In genomic region chr9:91059460-91059859, GRCm38 (mm10) we compare ENCODE assay signal across 29 mouse cellular contexts.
DNase-seq lines count a peak whose midpoint lies in the region; ATAC-seq and TF ChIP-seq lines count a peak whose summit lies in the region.
"Had no signal": no experiment of that assay in that cellular context is flagged by ENCODE, and none has a peak within 500 bp of the region (broad histone marks: within the 10 kb centered on the region; RNA-seq: fewer than 3 reads in every experiment).

No protein-coding gene starts in this region.

- no peaks in the 10 kb centered on the region for H3K36me3 ChIP-seq in heart, postnatal 0 days (replicated peaks; ENCODE audit: control insufficient read depth, insufficient read depth, low read length)
- H3K36me3 ChIP-seq in heart, embryonic 11.5 days (ENCODE audit: control insufficient read depth, insufficient read depth, low read length): no peaks in the 10 kb centered on the region
- no peaks in the 10 kb centered on the region for H3K36me3 ChIP-seq in CH12.LX (replicated peaks in 1 of 2; ENCODE audit: control insufficient read depth in 1 of 2, insufficient read depth in 1 of 2, low read length in 1 of 2)
- H3K36me3 ChIP-seq: embryonic facial prominence, embryonic 12.5 days; heart, embryonic 13.5 days; hindbrain, embryonic 12.5 days; limb, embryonic 12.5 days; liver, embryonic 12.5 days; midbrain, embryonic 13.5 days; neural tube, embryonic 15.5 days had no signal

- no peaks in the 10 kb centered on the region for H3K9me3 ChIP-seq in heart, postnatal 0 days (replicated peaks; ENCODE audit: control insufficient read depth, low read length)
- H3K9me3 ChIP-seq in heart, embryonic 11.5 days (replicated peaks; ENCODE audit: control insufficient read depth, low read length): no peaks in the 10 kb centered on the region
- H3K9me3 ChIP-seq in CH12.LX (replicated peaks; ENCODE audit: low read length): no peaks in the 10 kb centered on the region
- H3K9me3 ChIP-seq: embryonic facial prominence, embryonic 12.5 days; heart, embryonic 13.5 days; hindbrain, embryonic 12.5 days; limb, embryonic 12.5 days; liver, embryonic 12.5 days; midbrain, embryonic 13.5 days; neural tube, embryonic 15.5 days had no signal

- no peak for ATAC-seq in heart, postnatal 0 days (ENCODE audit: insufficient read depth, low read depth)
- ATAC-seq in heart, embryonic 11.5 days (replicated peaks; ENCODE audit: insufficient number of reproducible peaks, low FRiP score, low TSS enrichment): no peak
- ATAC-seq: forebrain, embryonic 14.5 days; liver, embryonic 12.5 days; liver, postnatal 0 days; midbrain, embryonic 13.5 days had no signal

- in situ Hi-C loops in CH12.LX (cut with MboI; ENCODE audit: low pct_ligation_motif_present, low pct_unique_long_range_greater_than_20kb, low sequenced_read_pairs): no loop called here

- peak; percentile 51 for TF ChIP-seq CTCF in heart, postnatal 0 days (IDR thresholded peaks at IDR 0.05; ENCODE audit: low read depth)
- peak; percentile 31 for TF ChIP-seq CTCF in left cerebral cortex, adult 2 months (IDR thresholded peaks at IDR 0.05)
- peak in 1 of 2 experiments; percentile 56; a peak in 2 of 4 replicates for TF ChIP-seq CTCF in CH12.LX (conservative IDR thresholded peaks at IDR 0.05 in 1 of 2, IDR thresholded peaks at IDR 0.05 in 1 of 2; ENCODE audit: low read depth in 2 of 2, low read length in 2 of 2)

- no peak for TF ChIP-seq POLR2A in CH12.LX (IDR thresholded peaks at IDR 0.05; ENCODE audit: low read depth, low read length)

- H3K4me3 ChIP-seq in heart, postnatal 0 days (ENCODE audit: low read depth, low read length): no peak overlapping the region
- no peak overlapping the region for H3K4me3 ChIP-seq in heart, embryonic 11.5 days (ENCODE audit: low read depth, low read length)
- H3K4me3 ChIP-seq in left cerebral cortex, adult 2 months: no peak overlapping the region
- no peak overlapping the region for H3K4me3 ChIP-seq in CH12.LX (replicated peaks in 1 of 3; ENCODE audit: low read depth in 2 of 3, low read length in 2 of 3, poor library complexity in 1 of 3)
- H3K4me3 ChIP-seq: embryonic facial prominence, embryonic 12.5 days; heart, embryonic 13.5 days; hindbrain, embryonic 12.5 days; limb, embryonic 12.5 days; liver, embryonic 12.5 days; midbrain, embryonic 13.5 days; neural tube, embryonic 15.5 days had no signal

- TF ChIP-seq RAD21 in CH12.LX (IDR thresholded peaks at IDR 0.05; ENCODE audit: low read depth, low read length): peak; percentile 26

- no peak overlapping the region for H3K4me2 ChIP-seq in heart, postnatal 0 days (ENCODE audit: low read depth, low read length)
- H3K4me2 ChIP-seq in heart, embryonic 11.5 days: no peak overlapping the region
- no peak overlapping the region for H3K4me2 ChIP-seq in CH12.LX (ENCODE audit: insufficient read depth, low read depth, poor library complexity, severe bottlenecking)
- H3K4me2 ChIP-seq: embryonic facial prominence, embryonic 12.5 days; heart, embryonic 13.5 days; hindbrain, embryonic 12.5 days; limb, embryonic 12.5 days; liver, embryonic 12.5 days; midbrain, embryonic 13.5 days; neural tube, embryonic 15.5 days had no signal

- H3K79me2 ChIP-seq in CH12.LX (replicated peaks; ENCODE audit: control insufficient read depth, extremely low read depth, insufficient read depth, poor library complexity, severe bottlenecking): no peaks in the 10 kb centered on the region

- 57% methylated on average over 4 of the region's 4 CpGs for WGBS in heart, postnatal 0 days
- 66% methylated on average over 4 of the region's 4 CpGs for WGBS in heart, embryonic 11.5 days (ENCODE audit: insufficient replicate concordance)

- DNase-seq in heart, postnatal 0 days (ENCODE audit: low spot score): no peak
- DNase-seq in left cerebral cortex, adult 2 months (ENCODE audit: extremely low spot score in 1 of 2, low spot score in 2 of 2): no peak
- DNase-seq in left cerebral cortex, postnatal 14 days (ENCODE audit: low spot score in 2 of 2): no peak
- DNase-seq in CH12.LX (ENCODE audit: extremely low read depth) (peak; percentile 27), ES-CJ7 (ENCODE audit: low read depth, low spot score) (peak; percentile 25)
- DNase-seq: adrenal gland, postnatal 14 days; cerebellum, adult 11-12 months; cerebellum, adult 9-11 months; gastrocnemius, postnatal 25 days; heart, adult 11 months; heart, postnatal 36 days; kidney, adult 2 months; kidney, postnatal 4 days; liver, postnatal 0 days; lung, postnatal 10 days; retina, postnatal 1 day; right cerebral cortex, postnatal 14 days; thymus, postnatal 4 days had no signal

- no peak overlapping the region for H3K9ac ChIP-seq in heart, postnatal 0 days (replicated peaks; ENCODE audit: low read depth, low read length)
- H3K9ac ChIP-seq in heart, embryonic 11.5 days (ENCODE audit: low read depth, low read length): no peak overlapping the region
- H3K9ac ChIP-seq in CH12.LX (ENCODE audit: insufficient read depth, low read depth): no peak overlapping the region
- H3K9ac ChIP-seq: embryonic facial prominence, embryonic 12.5 days; heart, embryonic 13.5 days; hindbrain, embryonic 12.5 days; limb, embryonic 12.5 days; liver, embryonic 12.5 days; liver, postnatal 0 days; midbrain, embryonic 13.5 days; neural tube, embryonic 15.5 days had no signal

- no peaks in the 10 kb centered on the region for H3K27me3 ChIP-seq in heart, postnatal 0 days (ENCODE audit: control insufficient read depth, insufficient read depth, low read length)
- no peaks in the 10 kb centered on the region for H3K27me3 ChIP-seq in heart, embryonic 11.5 days (ENCODE audit: control insufficient read depth, insufficient read depth, low read length)
- H3K27me3 ChIP-seq in CH12.LX (replicated peaks): no peaks in the 10 kb centered on the region
- H3K27me3 ChIP-seq: embryonic facial prominence, embryonic 12.5 days; heart, embryonic 13.5 days; hindbrain, embryonic 12.5 days; limb, embryonic 12.5 days; liver, embryonic 12.5 days; midbrain, embryonic 13.5 days; neural tube, embryonic 15.5 days had no signal

- H3K27ac ChIP-seq in heart, postnatal 0 days (ENCODE audit: low read depth): no peak overlapping the region
- no peak overlapping the region for H3K27ac ChIP-seq in heart, embryonic 11.5 days (ENCODE audit: low read depth, low read length)
- no peak overlapping the region for H3K27ac ChIP-seq in left cerebral cortex, adult 2 months
- H3K27ac ChIP-seq in CH12.LX (ENCODE audit: insufficient read depth, low read depth): no peak overlapping the region
- H3K27ac ChIP-seq: embryonic facial prominence, embryonic 12.5 days; heart, embryonic 13.5 days; hindbrain, embryonic 12.5 days; kidney, postnatal 0 days; limb, embryonic 12.5 days; liver, embryonic 12.5 days; macrophage; midbrain, embryonic 13.5 days; neural tube, embryonic 15.5 days had no signal

- dilution Hi-C loops in CH12.LX (cut with MboI; ENCODE audit: extremely low pct_ligation_motif_present, extremely low pct_unique_long_range_greater_than_20kb, low sequenced_read_pairs): no loop called here

- intact Hi-C loops in left cerebral cortex, adult 2 months (cut with DNase I): no loop called here
- intact Hi-C loops in left cerebral cortex, postnatal 14 days (cut with DNase I): no loop called here

- H3K4me1 ChIP-seq in heart, postnatal 0 days (ENCODE audit: control insufficient read depth, insufficient read depth): no peaks in the 10 kb centered on the region
- H3K4me1 ChIP-seq in heart, embryonic 11.5 days (ENCODE audit: control insufficient read depth, insufficient read depth, low read length): no peaks in the 10 kb centered on the region
- H3K4me1 ChIP-seq in CH12.LX (ENCODE audit: control insufficient read depth in 1 of 2, insufficient read depth in 2 of 2): no peaks in the 10 kb centered on the region
- H3K4me1 ChIP-seq: embryonic facial prominence, embryonic 12.5 days; heart, embryonic 13.5 days; hindbrain, embryonic 12.5 days; limb, embryonic 12.5 days; liver, embryonic 12.5 days; neural tube, embryonic 15.5 days had no signal

- no peak for TF ChIP-seq EP300 in heart, postnatal 0 days (IDR thresholded peaks at IDR 0.05; ENCODE audit: low read depth)
- no peak for TF ChIP-seq EP300 in CH12.LX (IDR thresholded peaks at IDR 0.05; ENCODE audit: low read length)

TF ChIP-seq in CH12.LX, 34 proteins besides CTCF, POLR2A, EP300 and RAD21:
- peak; percentile 40 for TF ChIP-seq SMC3 (IDR thresholded peaks at IDR 0.05; ENCODE audit: low read depth, low read length)
- no peak for TF ChIP-seq RCOR1 (conservative IDR thresholded peaks at IDR 0.05; ENCODE audit: low read depth, low read length)

Comparison
In these comparisons a context has a peak if more than half of its experiments do, and no peak if none do; other contexts are left out.
1. DNase-seq: peak in CH12.LX (single experiment) and ES-CJ7 (single experiment); none in heart, postnatal 0 days (single experiment), left cerebral cortex, adult 2 months (0 of 2) and left cerebral cortex, postnatal 14 days (0 of 2).